Mouse (Mus musculus) T-helper 1 cell (primary cell): ENCODE measurements around the gene Lrrc63.

Experiments
- in situ Hi-C: fragments of 300-600 bp; cut with MboI, MseI; formaldehyde crosslinking; loops from one replicate; pipeline ENCODE4 v1.15.1; 2025; ENCODE audit warnings: high pct_unique_total_duplicates

Lrrc63 gene

GRCm38 (mm10) chr14:75035431-75035830 is 95.2 kb downstream of the Lrrc63 start:
- in situ Hi-C loops = no loop called here
